Mouse (Mus musculus): ENCODE results near the gene Chchd3.

DNA sequence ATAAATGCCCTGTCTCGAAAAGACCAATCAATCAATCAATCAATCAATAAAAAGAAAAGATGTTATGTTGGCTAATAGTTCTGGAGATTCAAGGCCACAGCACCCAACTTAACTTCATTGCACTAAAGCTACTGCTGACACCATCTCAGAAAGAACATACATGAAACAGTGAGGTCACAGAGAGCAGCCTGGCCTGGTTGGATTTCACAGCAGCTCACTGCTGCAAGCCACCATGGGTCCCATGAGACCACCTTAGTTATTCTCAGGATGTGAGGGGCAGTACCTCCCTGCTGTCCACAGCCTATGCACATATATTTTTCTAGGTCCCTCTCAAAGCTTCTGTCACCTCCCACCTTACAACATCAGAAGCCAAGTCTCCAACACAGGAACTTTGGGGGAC is 57.1 kb downstream of the Chchd3 start:
- TF ChIP-seq CTCF (IDR thresholded peaks at IDR 0.05; ENCODE audit: control insufficient read depth, insufficient read depth, low read length) (no peak), POLR2A (IDR thresholded peaks at IDR 0.05; ENCODE audit: borderline replicate concordance, control insufficient read depth, low read depth, low read length) (no peak)
